Mouse (Mus musculus) Muller cell, postnatal 12 days (primary cell): ENCODE data around the gene Rin2.

Experiments used
- DNase-seq: peaks from one replicate; pipeline ENCODE4 v3.0.0-alpha.2; 2015; ENCODE audit errors: inconsistent ontology term

The Rin2 gene

GRCm38 (mm10) chr2:145862206-145862817 lies 187.3 kb downstream of the Rin2 start:
- DNase-seq = peak; percentile 84

GRCm38 (mm10) chr2:145865344-145865743 lies 190.3 kb downstream of the Rin2 start:
- no peak for DNase-seq

GRCm38 (mm10) chr2:145866238-145866637 lies 191.2 kb downstream of the Rin2 start:
- DNase-seq = no peak

- no peak for DNase-seq
Measured at GRCm38 (mm10) chr2:145866695-145867449, 191.9 kb downstream of the Rin2 start.

DNA sequence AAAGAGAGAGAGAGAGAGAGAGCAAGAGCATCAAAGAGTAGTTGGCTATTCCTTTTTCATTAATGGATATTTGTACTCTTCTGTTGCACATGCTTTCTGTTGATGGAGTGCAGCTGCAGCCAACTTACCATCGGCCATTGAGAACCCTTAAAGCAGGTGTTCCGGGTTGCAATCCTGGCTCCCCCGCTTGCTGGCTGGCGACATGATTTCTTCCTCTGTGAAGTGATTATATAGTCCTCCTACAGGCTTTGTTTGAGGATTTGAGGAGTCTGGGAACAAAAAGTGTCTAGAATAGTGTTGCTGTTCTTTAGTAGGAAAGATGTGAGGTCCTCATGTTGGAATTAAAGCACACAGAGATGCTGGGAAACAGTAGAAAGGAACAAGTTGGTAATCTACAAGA lies 196.3 kb downstream of the Rin2 start:
- DNase-seq = no peak

DNA sequence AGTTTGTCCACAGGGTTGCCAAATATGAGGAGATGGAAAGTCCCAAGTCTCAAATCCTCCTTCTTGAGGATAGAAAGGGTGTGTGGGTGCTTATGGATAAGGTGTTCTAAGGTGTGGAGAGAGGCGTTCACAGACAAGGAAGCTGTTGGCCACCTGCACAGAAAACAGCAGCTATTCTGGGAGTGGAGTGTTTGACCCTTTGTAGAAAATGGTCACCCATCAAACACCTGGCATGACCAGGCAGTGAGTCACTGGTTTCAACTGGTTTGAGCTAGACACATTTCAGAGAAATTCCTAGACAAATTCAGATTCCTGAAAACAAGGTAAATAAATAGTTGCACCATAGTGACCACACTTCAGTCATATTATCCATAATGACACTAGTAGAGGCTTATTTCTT lies 197.1 kb downstream of the Rin2 start:
- peak; percentile 45 for DNase-seq

- DNase-seq = no peak
Measured at GRCm38 (mm10) chr2:145873953-145874352, 198.9 kb downstream of the Rin2 start.

DNA sequence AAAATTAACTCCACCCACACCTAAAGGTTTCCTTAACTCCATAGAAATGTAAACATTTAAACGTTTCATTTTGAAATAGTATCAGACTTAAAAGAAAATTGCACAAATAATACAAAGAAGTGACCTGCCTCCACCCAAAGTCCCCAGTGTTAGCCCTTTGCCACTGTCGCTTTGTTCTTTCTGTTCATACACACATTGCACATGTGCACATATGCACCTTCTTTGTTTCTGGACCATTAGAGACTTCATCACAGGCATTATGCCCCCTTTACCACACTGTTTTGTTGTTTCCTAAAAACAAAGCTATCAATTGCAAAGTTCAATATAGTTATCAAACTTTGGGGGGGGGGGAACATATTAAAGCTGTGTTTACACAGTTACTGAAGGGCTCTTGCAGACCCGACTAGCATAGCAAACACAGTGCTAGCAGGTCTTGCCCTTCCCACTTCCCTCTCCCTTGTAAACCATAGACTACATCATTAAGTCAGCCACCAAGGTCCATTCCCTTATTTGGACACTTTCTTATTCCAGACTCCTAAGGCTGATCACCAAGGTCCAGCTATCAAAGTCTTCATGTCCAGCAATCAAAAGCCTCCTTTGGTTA lies 200.0 kb downstream of the Rin2 start:
- no peak for DNase-seq

DNA sequence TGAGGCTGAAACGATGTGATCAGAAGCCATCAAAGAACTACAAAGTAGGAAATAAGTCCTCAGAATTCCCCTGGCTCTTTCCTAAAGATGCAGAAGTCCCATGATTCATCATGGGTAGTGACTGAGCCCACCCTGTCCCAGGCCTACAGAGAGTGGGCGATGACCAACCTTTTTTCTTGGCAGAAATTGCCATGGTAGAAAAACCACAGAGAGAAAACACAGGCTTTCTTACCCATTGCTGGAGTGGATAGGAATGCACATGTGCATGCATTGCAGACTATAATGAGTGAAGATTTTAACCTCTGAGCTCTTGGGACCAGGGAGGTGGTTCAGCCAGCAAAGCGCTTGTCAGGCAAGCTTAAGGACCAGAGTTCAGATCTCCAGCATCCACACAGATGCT lies 202.2 kb downstream of the Rin2 start:
- peak; percentile 57 for DNase-seq

DNA sequence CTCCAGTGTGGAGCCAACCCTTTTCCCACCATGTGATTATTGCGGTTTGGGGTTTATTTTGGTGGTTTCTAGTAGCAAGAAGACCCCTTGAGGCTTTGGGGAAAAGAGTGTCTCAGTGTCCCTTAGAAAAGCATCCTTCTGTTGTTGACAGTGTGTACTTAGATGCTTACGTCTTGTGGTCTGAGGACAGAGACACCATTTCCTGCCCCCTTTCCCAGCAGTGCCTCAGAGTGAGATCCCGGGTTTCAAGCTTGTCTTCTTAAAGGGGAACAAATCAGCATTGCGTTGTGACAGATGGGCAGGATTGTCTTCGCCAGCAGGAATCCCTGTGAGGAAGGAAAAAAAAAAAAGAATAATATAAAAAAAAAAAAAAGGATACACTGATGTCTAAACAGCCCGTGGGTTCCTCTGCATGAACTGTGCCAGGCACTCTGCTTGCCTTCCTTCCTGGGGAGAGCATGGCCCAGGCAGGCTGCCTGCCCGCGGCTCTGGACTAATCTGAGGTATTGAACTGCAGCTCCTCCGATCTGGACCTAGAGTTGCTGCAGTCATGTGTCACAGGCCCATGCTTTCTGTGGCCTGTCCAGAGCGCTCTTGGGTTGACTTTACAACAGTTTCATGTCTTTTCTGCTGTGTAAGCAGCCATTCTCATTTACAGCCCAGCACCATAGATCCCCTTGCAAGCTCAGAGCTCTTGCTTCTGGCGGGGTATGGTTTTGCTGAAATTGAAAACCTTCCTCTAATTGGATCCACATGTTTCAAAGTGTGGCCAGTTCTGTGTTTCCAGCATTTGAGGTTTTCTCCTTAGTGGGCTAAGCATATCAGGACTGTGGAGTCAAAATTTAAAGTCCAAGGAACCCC lies 206.1 kb downstream of the Rin2 start:
- DNase-seq = no peak

- DNase-seq = no peak
Measured at GRCm38 (mm10) chr2:145881932-145882331, 206.9 kb downstream of the Rin2 start.

DNA sequence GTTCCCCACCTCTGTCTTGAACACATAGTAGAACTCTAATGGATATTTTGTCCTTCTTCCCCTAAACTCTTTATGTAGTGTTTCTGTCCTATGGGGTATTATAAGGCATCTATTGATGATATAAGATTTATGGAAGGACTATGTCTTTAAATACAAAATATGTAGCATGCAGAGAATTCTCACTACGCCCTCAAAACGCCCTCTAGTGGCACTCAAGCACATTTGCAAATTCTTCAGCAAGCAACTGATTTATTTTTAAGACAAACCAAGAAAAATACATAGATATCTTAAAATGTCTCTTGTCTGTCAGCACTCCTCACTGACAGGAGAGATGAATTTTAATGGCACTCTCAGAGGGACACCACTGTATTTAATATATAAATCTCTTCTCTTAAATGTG lies 207.4 kb downstream of the Rin2 start:
- peak; percentile 49 for DNase-seq

DNA sequence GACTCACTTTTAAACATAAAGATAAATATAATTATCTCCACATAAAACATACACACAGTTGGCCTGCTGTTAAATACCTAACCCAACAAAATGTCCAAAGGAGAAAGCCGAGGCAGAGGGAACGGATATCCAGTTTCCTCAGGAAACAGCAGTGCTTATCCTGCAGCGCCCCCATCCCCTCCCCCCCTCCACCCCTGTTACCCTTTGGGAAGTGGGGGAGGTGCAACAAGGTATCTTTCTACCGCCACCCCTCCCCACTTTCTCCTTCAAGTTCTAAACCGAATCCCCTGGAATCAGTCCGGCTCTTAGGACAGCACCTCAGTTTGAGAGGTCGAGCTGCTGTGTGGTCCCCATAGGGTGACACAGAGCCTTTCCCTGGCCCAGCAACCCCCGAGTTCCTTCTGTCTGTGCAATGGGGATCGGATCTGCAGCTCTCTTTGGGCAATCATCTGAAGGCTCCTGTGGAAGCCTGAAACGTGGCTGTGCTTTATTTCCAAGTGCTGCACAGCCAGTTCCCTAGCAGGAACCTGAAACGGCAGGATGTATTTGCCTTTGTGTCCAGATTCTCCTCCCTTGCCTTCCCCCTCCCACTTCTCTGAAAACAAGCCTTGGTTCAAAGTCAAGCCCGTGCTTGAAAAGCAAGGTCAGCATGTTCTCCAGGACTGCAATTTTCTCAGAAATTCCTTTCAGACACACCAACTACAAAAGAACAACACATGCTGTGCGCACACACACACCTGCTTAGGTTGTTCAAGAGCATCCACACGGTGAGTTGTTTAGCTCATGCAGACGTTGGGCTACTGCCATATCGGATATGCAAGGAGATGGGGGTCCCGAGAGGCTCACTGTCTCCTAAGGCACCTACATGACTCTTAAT lies 209.3 kb downstream of the Rin2 start:
- no peak for DNase-seq

DNA sequence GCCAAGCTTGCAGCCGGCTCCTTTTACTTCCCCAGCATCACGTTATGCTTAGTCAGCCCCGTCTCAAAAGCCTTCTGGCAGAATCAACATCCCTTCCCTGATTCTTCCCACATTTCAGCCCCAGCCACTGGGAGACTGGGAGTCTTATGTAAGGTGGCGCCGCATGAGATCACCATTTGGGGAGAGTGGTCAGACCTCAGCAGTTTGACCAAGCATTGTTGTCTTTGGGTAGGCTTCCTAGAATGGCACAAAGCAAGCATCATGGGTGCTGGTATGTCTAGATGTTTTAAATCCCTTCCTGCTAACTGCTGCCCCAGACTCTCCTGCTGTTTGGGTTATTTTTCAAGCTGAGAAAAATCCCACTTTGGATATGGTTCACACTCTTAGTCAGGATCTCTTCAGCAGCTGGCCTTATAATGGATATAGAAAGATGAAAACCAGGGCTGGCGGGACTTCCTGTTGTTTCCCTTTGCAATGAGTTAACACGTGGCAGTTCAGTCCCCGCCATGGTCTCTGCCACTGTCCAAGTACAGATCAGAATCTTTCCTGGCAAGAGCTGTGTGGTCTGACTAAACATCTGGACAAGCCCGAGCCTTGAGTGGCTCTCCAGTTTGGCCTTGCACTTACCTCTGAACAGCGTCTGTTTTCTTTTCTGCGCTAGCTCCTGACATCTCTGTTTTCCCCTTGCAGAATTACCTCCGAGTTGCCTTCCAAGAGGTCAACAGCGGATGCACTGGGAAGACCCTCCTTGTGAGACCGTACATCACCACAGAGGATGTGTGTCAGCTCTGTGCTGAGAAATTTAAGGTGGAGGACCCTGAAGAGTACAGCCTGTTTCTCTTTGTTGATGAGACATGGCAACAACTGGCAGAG lies 210.1 kb downstream of the Rin2 start:
- peak; percentile 52 for DNase-seq

GRCm38 (mm10) chr2:145887937-145888765 lies 213.1 kb downstream of the Rin2 start:
- peak; percentile 34 for DNase-seq

DNA sequence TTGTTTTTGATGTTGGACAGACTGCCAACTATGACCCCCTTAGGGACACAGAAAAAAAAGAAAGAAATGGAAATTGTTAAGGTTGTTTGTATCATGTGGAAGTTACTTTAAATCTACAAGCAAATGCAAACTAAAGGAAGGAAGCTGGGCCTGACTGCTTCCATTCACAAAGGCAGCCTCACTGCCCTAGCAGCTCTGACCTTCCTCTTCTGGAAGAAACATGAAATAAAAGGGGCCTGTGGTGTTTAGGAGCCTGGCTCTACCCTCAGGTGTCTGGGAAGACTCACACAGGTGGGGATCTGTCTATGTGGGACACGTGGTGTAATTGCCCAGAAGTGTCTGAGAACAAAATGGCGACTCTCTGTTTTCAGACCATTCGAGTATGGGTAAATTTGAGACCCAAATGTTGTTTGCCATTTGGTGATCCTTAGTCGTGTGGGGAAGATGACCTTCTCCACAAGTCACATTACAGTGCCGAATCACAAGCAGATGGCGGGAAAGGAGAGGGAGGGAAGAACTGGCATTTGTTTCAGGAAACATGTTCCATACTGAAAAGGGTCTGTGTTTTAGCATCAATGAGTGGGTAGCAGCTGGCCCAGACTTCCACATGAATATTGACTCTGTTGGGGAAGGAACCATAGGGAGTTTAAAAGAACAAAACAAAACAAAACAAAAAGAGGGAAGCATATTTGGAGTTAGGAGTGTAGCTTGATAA lies 213.9 kb downstream of the Rin2 start:
- no peak for DNase-seq

GRCm38 (mm10) chr2:145890571-145890970 lies 215.6 kb downstream of the Rin2 start:
- DNase-seq = no peak

DNA sequence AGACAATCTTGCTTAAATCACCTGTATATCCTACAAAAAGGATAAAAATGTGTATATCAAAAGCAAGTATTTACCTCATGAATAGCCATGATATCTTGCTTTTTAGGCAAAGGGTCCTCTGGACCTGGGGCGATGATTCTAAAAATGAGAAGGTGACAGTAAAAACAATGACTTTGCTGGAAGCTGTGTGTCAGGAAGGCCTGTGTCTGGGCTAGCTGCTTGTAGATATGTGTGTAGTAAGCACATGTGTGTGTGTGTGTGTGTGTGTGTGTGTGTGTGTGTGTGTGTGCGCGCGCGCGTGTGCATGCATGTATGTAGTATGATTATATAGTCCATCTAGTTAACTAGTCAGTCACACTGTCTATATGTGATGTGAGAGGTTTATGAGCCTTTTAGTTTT lies 218.7 kb downstream of the Rin2 start:
- no peak for DNase-seq

DNA sequence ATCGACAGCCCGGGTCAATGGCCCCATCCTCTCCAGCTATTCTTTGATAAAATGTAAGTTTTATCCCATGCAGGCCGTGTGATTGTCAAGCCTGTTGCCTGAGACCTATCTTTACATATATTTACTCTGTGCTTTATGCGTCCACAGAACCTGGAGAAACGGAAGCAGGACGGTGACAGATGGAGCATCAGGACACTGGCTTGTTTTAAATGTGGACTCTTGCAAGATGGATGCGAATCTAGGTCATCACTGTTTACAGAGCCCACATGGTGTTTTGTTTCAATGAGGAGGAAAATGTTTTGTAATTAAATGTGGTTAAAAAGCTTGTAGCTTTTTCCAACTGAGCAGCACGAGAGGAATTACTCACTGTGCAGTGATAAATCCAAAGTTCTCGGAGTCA lies 223.1 kb downstream of the Rin2 start:
- DNase-seq = peak; percentile 46
